Mouse (Mus musculus) MEL (cell line): ENCODE measurements around the gene Map3k15. TPM values are rescaled to one million over a fixed set of nuclear protein-coding genes. Genes with fewer than 3 reads are reported as not detected.
A peak's percentile ranks its signal among the peaks of the same experiment; 100 is the strongest.

Experiments used
- DNase-seq: peaks from one replicate; pipeline ENCODE4 v3.0.0; 2011; ENCODE audit warnings: low read depth, low spot score
- H3K27ac ChIP-seq: 2 replicates; pipeline ENCODE4 v1.5.1; 2012; ENCODE audit warnings: low read depth, mild to moderate bottlenecking, control low read depth, low read length, moderate library complexity; ENCODE audit not compliant: control insufficient read depth
- H3K27me3 ChIP-seq, 2 experiments: fragments of 150-350 bp in 1 of 2; sonication (generic) in 1 of 2; 2 replicates each; pipeline ENCODE4 v1.6.1; 2012; ENCODE audit warnings: low read length in 2 of 2, mild to moderate bottlenecking in 2 of 2, improper control_type of control experiment in 1 of 2, moderate library complexity in 1 of 2; ENCODE audit not compliant: insufficient read depth in 2 of 2, control insufficient read depth in 1 of 2
- H3K36me3 ChIP-seq, 2 experiments: 2 replicates each; pipeline ENCODE4 v1.6.1; 2012 to 2014; ENCODE audit warnings: low read length in 2 of 2, improper control_type of control experiment in 1 of 2, inconsistent platforms in 1 of 2, mild to moderate bottlenecking in 1 of 2; ENCODE audit not compliant: insufficient read depth in 2 of 2, control insufficient read depth in 1 of 2
- H3K4me1 ChIP-seq, 2 experiments: fragments of 150-350 bp in 1 of 2; sonication (generic) in 1 of 2; 2 replicates each; pipeline ENCODE4 v1.6.1; 2012; ENCODE audit warnings: low read length in 2 of 2, improper control_type of control experiment in 1 of 2, mild to moderate bottlenecking in 1 of 2; ENCODE audit not compliant: insufficient read depth in 2 of 2, control insufficient read depth in 1 of 2
- H3K4me3 ChIP-seq, 2 experiments: fragments of 150-350 bp in 1 of 2; sonication (generic) in 1 of 2; 2 replicates each; pipeline ENCODE4 v1.5.1; 2012; ENCODE audit warnings: low read depth in 2 of 2, low read length in 2 of 2, mild to moderate bottlenecking in 2 of 2, moderate library complexity in 2 of 2, control low read depth in 1 of 2, improper control_type of control experiment in 1 of 2; ENCODE audit not compliant: control insufficient read depth in 1 of 2, insufficient read depth in 1 of 2
- H3K79me2 ChIP-seq: 2 replicates; pipeline ENCODE4 v1.6.1; 2012; ENCODE audit warnings: mild to moderate bottlenecking, low read length, moderate library complexity; ENCODE audit not compliant: control insufficient read depth, poor library complexity, insufficient read depth
- H3K9ac ChIP-seq: 2 replicates; pipeline ENCODE4 v1.6.1; 2012; ENCODE audit warnings: low read depth, mild to moderate bottlenecking, control low read depth, low read length, moderate library complexity; ENCODE audit not compliant: control insufficient read depth, poor library complexity, severe bottlenecking
- H3K9me3 ChIP-seq: fragments of 150-350 bp; sonication (generic); replicated peaks from 2 replicates; pipeline ENCODE4 v1.6.1; 2012; ENCODE audit warnings: mild to moderate bottlenecking, low read length, improper control_type of control experiment, moderate library complexity; ENCODE audit not compliant: insufficient read depth
- CHD1 ChIP-seq: IDR thresholded peaks from 2 replicates; pipeline ENCODE4 v1.6.1; 2012; ENCODE audit warnings: low read depth, mild to moderate bottlenecking, inconsistent platforms, low read length, improper control_type of control experiment
- CTCF ChIP-seq, 3 experiments: IDR thresholded peaks in 2 of 3; conservative IDR thresholded peaks in 1 of 3; 2 replicates each; pipeline ENCODE4 v1.5.1; 2011 to 2012; ENCODE audit warnings: low read length in 3 of 3, low read depth in 2 of 3, mild to moderate bottlenecking in 2 of 3, improper control_type of control experiment in 1 of 3, inconsistent platforms in 1 of 3, mixed read lengths in 1 of 3, moderate library complexity in 1 of 3; ENCODE audit not compliant: control insufficient read depth in 1 of 3, insufficient read depth in 1 of 3, poor library complexity in 1 of 3, severe bottlenecking in 1 of 3
- ELF1 ChIP-seq: IDR thresholded peaks from 2 replicates; pipeline ENCODE4 v1.6.1; 2014; ENCODE audit warnings: low read depth, mild to moderate bottlenecking, inconsistent platforms, low read length, improper control_type of control experiment, moderate library complexity
- GATA1 ChIP-seq: IDR thresholded peaks from 2 replicates; pipeline ENCODE4 v1.6.1; 2011; ENCODE audit warnings: low read depth, low read length, improper control_type of control experiment
- MAX ChIP-seq: IDR thresholded peaks from 2 replicates; pipeline ENCODE4 v1.6.1; 2011; ENCODE audit warnings: low read length, improper control_type of control experiment
- MAZ ChIP-seq: IDR thresholded peaks from 2 replicates; pipeline ENCODE4 v1.6.1; 2012; ENCODE audit warnings: low read depth, mild to moderate bottlenecking, inconsistent platforms, low read length, improper control_type of control experiment
- MEF2A ChIP-seq: IDR thresholded peaks from 2 replicates; pipeline ENCODE4 v1.6.1; 2014; ENCODE audit warnings: low read depth, mild to moderate bottlenecking, inconsistent platforms, low read length, improper control_type of control experiment; ENCODE audit not compliant: poor library complexity, insufficient replicate concordance, severe bottlenecking; ENCODE audit errors: extremely low read depth
- MXI1 ChIP-seq: IDR thresholded peaks from 2 replicates; pipeline ENCODE4 v1.6.1; 2011; ENCODE audit warnings: mild to moderate bottlenecking, low read depth, low read length, improper control_type of control experiment
- MYC ChIP-seq: IDR thresholded peaks from 2 replicates; pipeline ENCODE4 v1.6.1; 2011; ENCODE audit warnings: low read depth, mild to moderate bottlenecking, low read length, improper control_type of control experiment, moderate library complexity
- NRF1 ChIP-seq: IDR thresholded peaks from 2 replicates; pipeline ENCODE4 v1.6.1; 2014; ENCODE audit warnings: low read depth, mild to moderate bottlenecking, inconsistent platforms, low read length, improper control_type of control experiment, moderate library complexity; ENCODE audit not compliant: poor library complexity, insufficient read depth, severe bottlenecking
- RAD21 ChIP-seq: IDR thresholded peaks from 2 replicates; pipeline ENCODE4 v1.6.1; 2011; ENCODE audit warnings: mild to moderate bottlenecking, low read depth, low read length, improper control_type of control experiment
- SMC3 ChIP-seq: IDR thresholded peaks from 2 replicates; pipeline ENCODE4 v1.6.1; 2011; ENCODE audit warnings: low read depth, low read length, improper control_type of control experiment
- TBP ChIP-seq: IDR thresholded peaks from 2 replicates; pipeline ENCODE4 v1.8.0; 2011; ENCODE audit warnings: low read depth, low read length, improper control_type of control experiment
- TCF12 ChIP-seq: IDR thresholded peaks from 2 replicates; pipeline ENCODE4 v1.6.1; 2014; ENCODE audit warnings: low read depth, mild to moderate bottlenecking, inconsistent platforms, low read length, improper control_type of control experiment, moderate library complexity
- UBTF ChIP-seq: IDR thresholded peaks from 2 replicates; pipeline ENCODE4 v1.6.1; 2012; ENCODE audit warnings: low read depth, mild to moderate bottlenecking, inconsistent platforms, low read length, improper control_type of control experiment, moderate library complexity, borderline replicate concordance; ENCODE audit not compliant: insufficient read depth
- USF1 ChIP-seq: IDR thresholded peaks from 2 replicates; pipeline ENCODE4 v1.6.1; 2014; ENCODE audit warnings: low read depth, mild to moderate bottlenecking, inconsistent platforms, low read length, improper control_type of control experiment, moderate library complexity
- ZC3H11A ChIP-seq: IDR thresholded peaks from 2 replicates; pipeline ENCODE4 v1.6.1; 2012; ENCODE audit warnings: low read depth, mild to moderate bottlenecking, inconsistent platforms, low read length, improper control_type of control experiment
- polyA plus RNA-seq, 2 experiments: library from polyadenylated mRNA; stranded (reverse) in 1 of 2; unstranded in 1 of 2; fragments of >175 nt in 1 of 2; fragments of >200 nt in 1 of 2; gene quantifications; 2 replicates each; pipeline versions ENCODE4 v1.2.1 to v1.2.4; 2012; ENCODE audit warnings: low replicate concordance in 2 of 2, low read depth in 1 of 2; ENCODE audit not compliant: insufficient read length in 2 of 2, insufficient read depth in 1 of 2, missing spikeins in 1 of 2
- total RNA-seq: library from RNA; depleted of rRNA; stranded (reverse); fragments of 300-350 nt; gene quantifications from 2 replicates; pipeline ENCODE4 v1.2.3, GENCODE M21; 2012; rRNA removed

Gene Map3k15
- total and polyA plus RNA-seq, 3 experiments, result 14.8 to 16.9 TPM; not detected in 1

- no peak overlapping the region for H3K9ac ChIP-seq
- TF ChIP-seq MYC (no peak), MAZ (no peak), TBP (no peak), USF1 (no peak), TCF12 (no peak), GATA1 (no peak), NRF1 (no peak), RAD21 (no peak), ZC3H11A (no peak), ELF1 (no peak), MAX (no peak), UBTF (no peak), CHD1 (no peak)
- H3K9me3 ChIP-seq, result no peaks in the 10 kb centered on the region
- no peak for DNase-seq
- H3K79me2 ChIP-seq, result no peaks in the 10 kb centered on the region
- no peaks in the 10 kb centered on the region for H3K36me3 ChIP-seq
- no peak overlapping the region for H3K27ac ChIP-seq
- H3K27me3 ChIP-seq, result no peaks in the 10 kb centered on the region; a peak in 1 of 4 replicates
- H3K4me1 ChIP-seq, result no peaks in the 10 kb centered on the region
- no peak overlapping the region for H3K4me3 ChIP-seq
These were observed 178.2 kb downstream of the Map3k15 start for GRCm38 (mm10) chrX:160166246-160166985.

- Histone ChIP-seq H3K36me3 (no peaks in the 10 kb centered on the region), H3K4me3 (no peak overlapping the region), H3K79me2 (no peaks in the 10 kb centered on the region), H3K9ac (no peak overlapping the region), H3K9me3 (no peaks in the 10 kb centered on the region), H3K27me3 (no peaks in the 10 kb centered on the region), H3K4me1 (no peaks in the 10 kb centered on the region), H3K27ac (no peak overlapping the region)
- DNase-seq, result peak; percentile 82
- TF ChIP-seq ZC3H11A (peak; percentile 86), RAD21 (peak; percentile 86), CTCF (IDR thresholded peaks at IDR 0.05 in 2 of 3, conservative IDR thresholded peaks at IDR 0.05 in 1 of 3; ENCODE audit: control insufficient read depth in 1 of 3, insufficient read depth in 1 of 3, low read depth in 2 of 3, low read length in 3 of 3, poor library complexity in 1 of 3, severe bottlenecking in 1 of 3) (peak; percentile 60 to 86 (median 70)), MEF2A (no peak), SMC3 (peak; percentile 87), MXI1 (peak; percentile 46; the same call in 1 of the 2 replicates), GATA1 (no peak), UBTF (no peak)
These were observed 181.9 kb downstream of the Map3k15 start for GRCm38 (mm10) chrX:160170150-160170549.

Other genes with a start within 250 kb of the Map3k15 start
- gene Pdha1, start 150.0 kb downstream of the Map3k15 start, total RNA-seq, result 240 and 243 TPM in 2 replicates
- gene Pdha1, start 150.0 kb downstream of the Map3k15 start, polyA plus RNA-seq, result 100 to 1,000 TPM; 274 to 290 TPM